ENCODE assay signal across 7 mouse cellular contexts in the genomic region with DNA sequence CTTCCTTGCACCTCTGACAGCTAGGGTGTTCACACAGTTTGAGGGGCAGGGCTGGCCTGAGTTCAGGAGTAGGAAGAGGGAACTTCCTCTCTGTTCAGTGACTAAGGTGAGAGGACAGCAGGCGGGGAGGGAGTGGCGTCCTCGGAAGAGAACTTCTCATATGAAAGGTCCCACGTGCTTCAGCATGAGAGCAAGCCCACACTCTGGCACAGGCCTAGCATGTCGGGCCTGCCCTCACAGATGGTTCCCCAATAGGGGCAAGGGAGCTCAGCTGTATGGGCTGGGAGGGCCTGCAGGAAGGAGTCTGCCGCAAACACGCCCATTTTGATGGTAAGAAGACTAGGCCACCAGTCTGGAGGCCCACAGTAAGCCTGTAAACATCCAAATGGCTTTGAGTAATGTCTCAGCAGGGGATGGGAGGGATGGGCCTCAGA. TPM values are rescaled to one million over a fixed set of nuclear protein-coding genes. Genes with fewer than 3 reads are reported as not detected.
DNase-seq lines count a peak whose midpoint lies in the region; ATAC-seq and TF ChIP-seq lines count a peak whose summit lies in the region.

No protein-coding gene starts in this region.

- peaks cover 100% of the 10 kb centered on the region for H3K79me2 ChIP-seq in macrophage (ENCODE audit: inconsistent target)

- H3K27me3 ChIP-seq in kidney, embryonic 14.5 days (ENCODE audit: control insufficient read depth, insufficient read depth, low read length): no peaks in the 10 kb centered on the region
- H3K27me3 ChIP-seq in intestine, postnatal 0 days (replicated peaks; ENCODE audit: control insufficient read depth, insufficient read depth, low read length): no peaks in the 10 kb centered on the region

- H3K36me3 ChIP-seq in kidney, embryonic 14.5 days (ENCODE audit: control insufficient read depth, insufficient read depth, low read length): no peaks in the 10 kb centered on the region
- H3K36me3 ChIP-seq in intestine, postnatal 0 days (ENCODE audit: control insufficient read depth, insufficient read depth): peaks cover 5% of the 10 kb centered on the region; the same call in 1 of the 2 replicates
- no peaks in the 10 kb centered on the region for H3K36me3 ChIP-seq in macrophage (ENCODE audit: inconsistent target)

- no peak for ATAC-seq in kidney, embryonic 14.5 days (ENCODE audit: low FRiP score, low TSS enrichment)
- peak; percentile 25 for ATAC-seq in intestine, postnatal 0 days

- peaks cover 54% of the 10 kb centered on the region for H3K4me1 ChIP-seq in kidney, embryonic 14.5 days (ENCODE audit: control insufficient read depth, insufficient read depth, low read length)
- H3K4me1 ChIP-seq in intestine, postnatal 0 days (replicated peaks; ENCODE audit: control insufficient read depth, insufficient read depth, low read length): peaks cover 21% of the 10 kb centered on the region

- WGBS in kidney, embryonic 14.5 days: 49% methylated on average over 7 of the region's 7 CpGs
- WGBS in intestine, postnatal 0 days: 26% methylated on average over 7 of the region's 7 CpGs
- WGBS in macrophage (ENCODE audit: missing documents): 3% methylated on average over 7 of the region's 7 CpGs

- no peak overlapping the region for H3K4me3 ChIP-seq in kidney, embryonic 14.5 days (ENCODE audit: low read length)
- H3K4me3 ChIP-seq in intestine, postnatal 0 days (ENCODE audit: low read depth, low read length): no peak overlapping the region
- H3K4me3 ChIP-seq in macrophage (ENCODE audit: inconsistent target): no peak overlapping the region

- no peak overlapping the region for H3K4me2 ChIP-seq in kidney, embryonic 14.5 days (replicated peaks; ENCODE audit: low read depth, low read length)
- H3K4me2 ChIP-seq in intestine, postnatal 0 days (replicated peaks; ENCODE audit: low read depth): no peak overlapping the region

- H3K9ac ChIP-seq in kidney, embryonic 14.5 days (ENCODE audit: low read depth, low read length): 0 out of 2 replicates have a peak overlapping the region, but pooled peaks have one; percentile 4
- H3K9ac ChIP-seq in intestine, postnatal 0 days (ENCODE audit: low read depth, low read length): no peak overlapping the region

- peak overlapping the region; percentile 11; the same call in 1 of the 2 replicates for H3K27ac ChIP-seq in kidney, embryonic 14.5 days (ENCODE audit: low read depth, low read length)
- peak overlapping the region; percentile 28; the same call in 1 of the 2 replicates for H3K27ac ChIP-seq in intestine, postnatal 0 days (ENCODE audit: low read depth, low read length)
- H3K27ac ChIP-seq in macrophage: peak overlapping the region; percentile 96

- no peak for DNase-seq in kidney, postnatal 14 days
- DNase-seq in brain, adult 2 months (ENCODE audit: low read depth, low spot score): peak; percentile 82
- peak; percentile 75 to 88 for DNase-seq in thymus, adult 18-20 months
- DNase-seq in gastrocnemius, postnatal 4 days (ENCODE audit: low spot score in 2 of 2): no peak

- no peaks in the 10 kb centered on the region for H3K9me3 ChIP-seq in kidney, embryonic 14.5 days (ENCODE audit: control insufficient read depth, low read length)
- H3K9me3 ChIP-seq in intestine, postnatal 0 days (ENCODE audit: control insufficient read depth): no peaks in the 10 kb centered on the region

- TF ChIP-seq CTCF in intestine, postnatal 0 days (IDR thresholded peaks at IDR 0.05; ENCODE audit: low read depth): no peak

RNA-seq across cellular contexts. Expression of gene Grk2, which starts 5.7 kb away (rescaled TPM):
- 17.7 and 17.8 TPM in 2 replicates for polyA plus RNA-seq in kidney, embryonic 14.5 days (2014; fragmentation: Nextera tagmentation; extraction: Ambion mirVana)
- 14.4 and 18.5 TPM in 2 replicates for polyA plus RNA-seq in intestine, postnatal 0 days (2015; fragmentation: Nextera tagmentation; extraction: Ambion mirVana)
- total RNA-seq in macrophage (2018; cell fraction: chromatin; rRNA removed): 100 to 1,000 TPM in 22 of 26 experiments, 10 to 100 TPM in 4; 41.9 to 659 (median 281) TPM
- 100 to 1,000 TPM; 101 to 237 (median 164) TPM for total RNA-seq in macrophage (2018; cell fraction: cytosol; rRNA removed)
- total RNA-seq in macrophage (2018; cell fraction: nucleus; rRNA removed): 100 to 1,000 TPM in 22 of 26 experiments, 10 to 100 TPM in 4; 56.2 to 342 (median 204) TPM
- polyA plus RNA-seq in macrophage (2018): 131 to 143 TPM (median 139 TPM) in 3 replicates
- 10 to 100 TPM; 42.9 to 43.8 TPM for total RNA-seq in gastrocnemius, postnatal 4 days (2021)

RNA-seq across cellular contexts. Expression of gene Ankrd13d, which starts 17.4 kb away (rescaled TPM):
- 5.2 and 8.3 TPM in 2 replicates for polyA plus RNA-seq in kidney, embryonic 14.5 days (2014; fragmentation: Nextera tagmentation; extraction: Ambion mirVana)
- 2.0 and 2.4 TPM in 2 replicates for polyA plus RNA-seq in intestine, postnatal 0 days (2015; fragmentation: Nextera tagmentation; extraction: Ambion mirVana)
- total RNA-seq in macrophage (2018; cell fraction: chromatin; rRNA removed): 10 to 100 TPM in 24 of 26 experiments, 1 to 10 TPM in 2; 4.3 to 65.5 (median 36.8) TPM
- total RNA-seq in macrophage (2018; cell fraction: cytosol; rRNA removed): 10 to 100 TPM in 2 of 26 experiments, 1 to 10 TPM in 24; 3.6 to 10.8 (median 7.2) TPM
- 10 to 100 TPM in 20 of 26 experiments, 1 to 10 TPM in 6; 5.6 to 36.3 (median 20.3) TPM for total RNA-seq in macrophage (2018; cell fraction: nucleus; rRNA removed)
- polyA plus RNA-seq in macrophage (2018): 3.2 to 8.1 TPM (median 5.6 TPM) in 3 replicates
- total RNA-seq in gastrocnemius, postnatal 4 days (2021): 1 to 10 TPM; 2.2 to 2.6 TPM

RNA-seq across cellular contexts. Expression of gene Ssh3, which starts 31.3 kb away (rescaled TPM):
- polyA plus RNA-seq in kidney, embryonic 14.5 days (2014; fragmentation: Nextera tagmentation; extraction: Ambion mirVana): 10.7 and 13.0 TPM in 2 replicates
- polyA plus RNA-seq in intestine, postnatal 0 days (2015; fragmentation: Nextera tagmentation; extraction: Ambion mirVana): 18.1 and 18.5 TPM in 2 replicates
- total RNA-seq in macrophage (2018; cell fraction: chromatin; rRNA removed): 100 to 1,000 TPM; 162 to 687 (median 390) TPM
- 10 to 100 TPM; 40.4 to 92.6 (median 62.0) TPM for total RNA-seq in macrophage (2018; cell fraction: cytosol; rRNA removed)
- total RNA-seq in macrophage (2018; cell fraction: nucleus; rRNA removed): 100 to 1,000 TPM; 117 to 367 (median 243) TPM
- polyA plus RNA-seq in macrophage (2018): 32.6 to 83.1 TPM (median 36.6 TPM) in 3 replicates
- 1 to 10 TPM; 4.4 to 5.2 TPM for total RNA-seq in gastrocnemius, postnatal 4 days (2021)

Comparison
In these comparisons a context has a peak if more than half of its experiments do, and no peak if none do; other contexts are left out.
1. H3K27ac ChIP-seq: peak in every context shown above with its lines; median percentile 96 in macrophage; 28 in intestine, postnatal 0 days; 11 in kidney, embryonic 14.5 days.
2. DNase-seq: peak in brain, adult 2 months (single experiment) and thymus, adult 18-20 months (2 of 2); none in kidney, postnatal 14 days (single experiment) and gastrocnemius, postnatal 4 days (0 of 2).